Mouse (Mus musculus) heart, embryonic 12.5 days (tissue): ENCODE measurements around the gene Pde1b. TPM values are rescaled to one million over a fixed set of nuclear protein-coding genes. Genes with fewer than 3 reads are reported as not detected.

Experiments used
- ATAC-seq: fragments of 200-750 bp; cut with Nextera tagmentation; 2 replicates; pipeline ENCODE4 v1.8.0; 2017; ENCODE audit warnings: moderate TSS enrichment, moderate library complexity; ENCODE audit not compliant: insufficient number of reproducible peaks, low FRiP score
- H3K27ac ChIP-seq: fragments of 300-500 bp; sonication (generic); 2 replicates; pipeline ENCODE4 v1.5.1; 2016; ENCODE audit warnings: mild to moderate bottlenecking, moderate library complexity; ENCODE audit not compliant: poor library complexity, severe bottlenecking
- H3K27me3 ChIP-seq: fragments of 300-500 bp; sonication (generic); replicated peaks from 2 replicates; pipeline ENCODE4 v1.6.1; 2016; ENCODE audit warnings: mild to moderate bottlenecking, moderate library complexity
- H3K36me3 ChIP-seq: fragments of 300-500 bp; sonication (generic); 2 replicates; pipeline ENCODE4 v1.6.1; 2016; ENCODE audit warnings: mild to moderate bottlenecking, moderate library complexity
- H3K4me1 ChIP-seq: fragments of 300-500 bp; sonication (generic); replicated peaks from 2 replicates; pipeline ENCODE4 v1.6.1; 2016; ENCODE audit warnings: mild to moderate bottlenecking
- H3K4me2 ChIP-seq: fragments of 300-500 bp; sonication (generic); 2 replicates; pipeline ENCODE4 v1.6.1; 2016; ENCODE audit warnings: mild to moderate bottlenecking, moderate library complexity
- H3K4me3 ChIP-seq: fragments of 300-500 bp; sonication (generic); 2 replicates; pipeline ENCODE4 v1.5.1; 2016; ENCODE audit warnings: mild to moderate bottlenecking
- H3K9ac ChIP-seq: fragments of 300-500 bp; sonication (generic); 2 replicates; pipeline ENCODE4 v1.6.1; 2016; ENCODE audit warnings: mild to moderate bottlenecking, moderate library complexity
- H3K9me3 ChIP-seq: fragments of 300-500 bp; sonication (generic); replicated peaks from 2 replicates; pipeline ENCODE4 v1.6.1; 2016; ENCODE audit warnings: mild to moderate bottlenecking, moderate library complexity
- WGBS: fragments of 180-500 bp; shearing (Covaris S2); methylation state at CpG from one replicate; pipeline ENCODE4 v1.1.7; 2016; 5-methylcytosine and 5-hydroxymethylcytosine counted together
- polyA plus RNA-seq: library from polyadenylated mRNA; unstranded; fragments of >200 nt; fragmentation: Nextera tagmentation; extraction: Ambion mirVana; gene quantifications from 2 replicates; pipeline ENCODE4 v1.2.1, GENCODE M21; 2016

The Pde1b gene
- polyA plus RNA-seq, 1 experiment from 2014 or later = 4.0 TPM

DNA sequence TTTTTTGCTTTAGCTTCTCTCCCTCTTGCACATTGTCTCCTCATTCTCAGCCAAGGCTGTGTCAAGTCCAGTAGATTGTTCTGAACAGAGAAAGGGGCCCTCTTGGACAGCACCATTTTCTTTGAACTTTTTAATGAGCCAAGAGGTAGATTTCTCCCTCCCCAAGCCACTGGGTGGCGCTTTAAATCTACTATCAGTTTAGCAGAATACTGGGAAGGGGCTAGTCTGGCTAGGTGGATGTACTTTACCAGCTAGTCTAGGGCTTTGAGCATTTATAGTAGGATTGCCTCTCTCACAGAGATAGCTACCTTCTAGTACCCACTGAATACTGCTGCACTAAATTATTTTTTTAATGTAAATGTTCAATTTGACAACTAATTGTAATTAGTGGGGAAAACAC, 20.3 kb upstream of the Pde1b start:
- Histone ChIP-seq H3K27me3 (peaks cover 6% of the 10 kb centered on the region; the same call in 1 of the 2 replicates), H3K9me3 (no peaks in the 10 kb centered on the region), H3K27ac (no peak overlapping the region), H3K9ac (no peak overlapping the region), H3K36me3 (no peaks in the 10 kb centered on the region), H3K4me3 (no peak overlapping the region), H3K4me1 (no peaks in the 10 kb centered on the region), H3K4me2 (no peak overlapping the region)
- WGBS = 0% methylated on average over 1 of the region's 1 CpGs
- ATAC-seq = no peak

DNA sequence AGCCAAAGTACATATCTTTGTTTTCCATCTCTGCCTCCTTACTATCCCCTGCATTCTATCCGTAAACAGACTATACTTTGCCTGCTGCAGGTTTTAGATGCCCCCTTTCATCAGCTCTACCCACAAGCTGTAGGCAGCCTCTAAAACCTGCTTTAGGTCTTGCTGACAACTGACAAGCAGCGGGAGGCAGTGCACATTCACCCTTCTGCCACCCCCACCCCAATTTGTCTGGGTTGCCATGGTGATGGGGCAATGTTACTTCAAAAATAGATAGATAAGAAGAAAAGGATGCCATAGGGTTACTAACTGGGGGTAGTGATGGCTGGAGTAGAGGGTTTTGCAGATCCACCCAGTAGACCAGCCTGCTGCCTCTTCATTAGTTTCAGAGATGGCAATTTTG, 18.3 kb upstream of the Pde1b start:
- Histone ChIP-seq H3K4me1 (no peaks in the 10 kb centered on the region), H3K9ac (no peak overlapping the region), H3K4me2 (no peak overlapping the region), H3K27me3 (peaks cover 6% of the 10 kb centered on the region; the same call in 1 of the 2 replicates), H3K9me3 (no peaks in the 10 kb centered on the region), H3K4me3 (no peak overlapping the region), H3K36me3 (no peaks in the 10 kb centered on the region), H3K27ac (no peak overlapping the region)
- no peak for ATAC-seq
- 38% methylated on average over 2 of the region's 2 CpGs for WGBS

DNA sequence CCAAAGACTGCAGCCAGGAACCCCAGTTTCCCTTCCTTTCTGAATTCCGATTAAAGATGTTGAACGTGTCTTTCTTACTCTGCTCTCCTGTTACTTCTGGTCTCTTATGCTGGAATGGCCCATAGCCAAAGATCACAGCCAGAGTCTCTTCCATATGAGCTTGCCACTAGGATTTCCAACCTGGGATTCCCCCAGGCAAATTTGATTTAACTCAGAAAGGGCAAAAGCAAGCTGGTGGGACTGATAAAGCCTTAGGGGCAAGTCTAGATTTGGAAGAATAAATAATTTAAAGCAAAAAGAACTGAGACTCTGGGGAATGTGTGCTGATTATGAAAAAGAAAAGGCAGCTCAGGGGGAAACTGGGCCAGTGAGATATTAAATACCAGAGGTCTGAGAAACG, 17.7 kb upstream of the Pde1b start:
- no peaks in the 10 kb centered on the region for H3K9me3 ChIP-seq
- no peak overlapping the region for H3K4me3 ChIP-seq
- H3K27me3 ChIP-seq = peaks cover 6% of the 10 kb centered on the region; the same call in 1 of the 2 replicates
- no peaks in the 10 kb centered on the region for H3K4me1 ChIP-seq
- H3K9ac ChIP-seq = no peak overlapping the region
- H3K36me3 ChIP-seq = no peaks in the 10 kb centered on the region
- 67% methylated on average over 3 of the region's 3 CpGs for WGBS
- no peak overlapping the region for H3K27ac ChIP-seq
- no peak overlapping the region for H3K4me2 ChIP-seq
- no peak for ATAC-seq

DNA sequence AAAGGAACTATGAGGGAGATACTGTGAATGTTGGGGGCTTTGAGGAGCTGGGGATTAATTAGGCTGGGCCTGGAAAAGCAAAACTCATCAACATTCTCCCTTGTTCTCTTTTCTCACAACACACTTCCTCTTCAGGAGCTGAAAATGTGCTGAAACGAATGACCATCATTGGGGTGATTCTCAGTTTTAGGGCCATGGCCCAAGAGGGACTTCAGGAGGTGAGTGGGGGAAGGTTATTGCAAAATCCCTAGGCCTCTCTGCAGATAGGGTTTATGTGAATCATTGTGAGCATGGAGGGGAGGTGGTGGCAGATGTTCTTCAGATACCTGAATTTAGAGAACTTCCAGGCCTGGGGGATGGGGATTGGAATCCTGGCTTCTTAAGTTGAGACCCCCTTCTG, 16.2 kb upstream of the Pde1b start:
- WGBS = 46% methylated on average over 1 of the region's 1 CpGs
- Histone ChIP-seq H3K27ac (no peak overlapping the region), H3K36me3 (no peaks in the 10 kb centered on the region), H3K9ac (no peak overlapping the region), H3K4me2 (no peak overlapping the region), H3K4me1 (no peaks in the 10 kb centered on the region), H3K27me3 (peaks cover 6% of the 10 kb centered on the region; the same call in 1 of the 2 replicates), H3K9me3 (no peaks in the 10 kb centered on the region), H3K4me3 (no peak overlapping the region)
- ATAC-seq = no peak

DNA sequence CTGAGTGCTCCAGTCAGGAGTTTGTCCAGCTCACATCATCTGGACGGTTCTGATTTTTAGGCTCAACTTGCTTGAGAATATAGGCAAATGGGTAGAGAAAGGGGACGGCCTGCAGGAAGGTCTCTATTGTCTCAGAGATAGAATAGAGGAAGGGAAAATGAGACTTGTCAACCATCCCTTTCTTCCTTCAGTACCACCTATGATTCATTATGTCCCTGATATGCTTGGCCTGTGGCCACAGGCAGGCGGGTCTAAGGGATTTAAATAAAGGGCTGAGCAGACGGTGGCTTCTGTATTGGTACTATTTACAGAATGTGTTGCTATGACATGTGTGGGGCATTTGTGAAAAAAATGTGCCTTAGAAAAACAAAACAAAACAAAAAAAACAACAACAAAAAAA, 14.5 kb upstream of the Pde1b start:
- WGBS = 56% methylated on average over 4 of the region's 4 CpGs
- Histone ChIP-seq H3K4me3 (no peak overlapping the region), H3K9me3 (no peaks in the 10 kb centered on the region), H3K27ac (no peak overlapping the region), H3K4me2 (no peak overlapping the region), H3K4me1 (no peaks in the 10 kb centered on the region), H3K36me3 (no peaks in the 10 kb centered on the region), H3K9ac (no peak overlapping the region), H3K27me3 (peaks cover 2% of the 10 kb centered on the region; the same call in 1 of the 2 replicates)
- ATAC-seq = no peak

DNA sequence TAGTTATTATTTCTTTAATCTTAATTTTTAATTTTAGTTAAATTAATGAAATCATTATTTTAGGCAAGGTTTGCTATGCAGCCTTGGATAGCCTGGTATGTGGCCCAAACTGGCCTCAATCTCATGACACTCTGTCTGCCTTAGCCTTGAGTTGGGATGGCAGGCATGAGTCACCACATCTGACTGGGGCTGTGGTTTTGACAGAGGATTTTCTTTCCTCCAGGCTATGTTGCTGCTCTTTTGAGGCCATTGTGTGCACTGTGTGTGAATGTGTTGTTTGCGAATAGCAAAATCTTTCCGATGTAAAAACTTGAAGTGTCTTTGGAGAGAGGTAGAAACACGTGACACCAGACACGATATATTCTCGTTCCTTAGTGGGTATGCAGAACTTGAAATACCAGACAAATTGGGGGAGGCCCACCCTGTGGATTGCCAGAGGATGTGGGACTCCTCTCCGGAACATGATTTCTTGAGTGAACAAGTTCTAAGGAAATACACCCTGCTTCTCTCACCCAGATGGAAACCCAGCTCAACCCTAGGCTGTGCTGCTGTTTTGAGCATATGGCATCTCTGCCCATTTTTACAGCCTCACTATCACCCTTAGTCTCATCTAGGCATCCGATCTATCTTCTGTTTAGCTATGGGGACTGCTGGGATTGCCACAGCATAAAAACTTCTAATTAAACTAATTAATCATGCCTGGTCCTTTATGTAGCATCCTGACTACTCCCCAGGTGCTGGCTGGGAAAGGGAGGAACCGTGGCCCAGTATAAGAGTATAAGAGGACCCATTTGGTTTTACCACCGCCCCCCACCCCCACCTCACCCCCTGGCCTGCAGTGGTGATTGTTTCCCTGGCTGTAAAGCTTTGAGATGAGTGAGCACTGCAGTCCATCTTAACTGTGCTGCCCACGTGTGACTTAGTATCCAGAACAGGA, 6.4 kb upstream of the Pde1b start:
- Histone ChIP-seq H3K4me2 (no peak overlapping the region), H3K4me3 (no peak overlapping the region), H3K27ac (no peak overlapping the region), H3K27me3 (0 out of 2 replicates have a peak, but pooled peaks cover 10% of the 10 kb centered on the region), H3K9ac (no peak overlapping the region), H3K9me3 (no peaks in the 10 kb centered on the region), H3K36me3 (no peaks in the 10 kb centered on the region), H3K4me1 (no peaks in the 10 kb centered on the region)
- ATAC-seq = no peak
- 73% methylated on average over 10 of the region's 10 CpGs for WGBS

DNA sequence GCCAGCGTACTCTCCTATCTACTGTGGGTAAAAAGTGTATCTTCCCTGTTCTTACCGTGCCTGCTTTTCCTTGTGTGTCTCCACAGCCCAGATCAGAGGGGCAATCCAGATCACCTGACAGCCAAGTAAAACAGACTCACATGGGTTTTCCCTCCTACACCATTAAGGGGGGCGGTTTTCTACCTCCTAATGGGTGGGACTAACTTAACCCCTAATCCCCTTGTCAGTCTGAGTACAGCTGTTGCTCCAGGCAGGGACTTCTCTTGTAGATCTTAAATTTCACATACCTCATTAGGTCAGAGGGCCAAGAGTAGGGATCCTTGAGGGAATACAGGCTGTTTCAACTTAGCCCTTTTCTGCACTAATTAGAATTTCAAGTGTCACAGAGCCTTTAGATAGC, 4.7 kb upstream of the Pde1b start:
- Histone ChIP-seq H3K9ac (no peak overlapping the region), H3K4me2 (no peak overlapping the region), H3K27me3 (peaks cover 10% of the 10 kb centered on the region; the same call in 1 of the 2 replicates), H3K27ac (no peak overlapping the region), H3K9me3 (no peaks in the 10 kb centered on the region), H3K4me3 (no peak overlapping the region), H3K36me3 (no peaks in the 10 kb centered on the region), H3K4me1 (0 out of 2 replicates have a peak, but pooled peaks cover under 1% of the 10 kb centered on the region)
- no peak for ATAC-seq
- 27% methylated on average over 3 of the region's 3 CpGs for WGBS

DNA sequence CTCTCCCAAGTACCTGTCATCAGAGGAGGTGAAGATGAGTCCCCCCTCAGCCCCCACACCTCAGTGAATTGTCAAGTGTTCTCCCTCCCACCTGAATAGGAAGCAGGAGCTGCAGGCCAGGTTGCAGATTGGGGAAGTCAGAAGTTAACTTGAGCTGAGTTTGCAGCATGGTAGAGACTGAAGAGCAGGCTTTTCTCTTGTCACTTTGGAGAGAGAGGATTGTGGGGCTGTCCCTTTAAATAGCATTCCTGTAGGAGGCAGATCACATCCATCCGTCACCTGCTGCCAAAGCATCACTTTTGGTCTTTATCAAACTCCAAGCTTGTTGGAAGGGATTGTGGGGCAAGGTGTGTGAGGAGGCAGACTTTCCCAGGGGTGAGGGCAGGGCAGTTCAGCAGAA, 2.1 kb upstream of the Pde1b start:
- Histone ChIP-seq H3K36me3 (no peaks in the 10 kb centered on the region), H3K4me1 (0 out of 2 replicates have a peak, but pooled peaks cover 7% of the 10 kb centered on the region), H3K9ac (no peak overlapping the region), H3K4me3 (no peak overlapping the region), H3K4me2 (no peak overlapping the region), H3K27ac (no peak overlapping the region), H3K27me3 (peaks cover 33% of the 10 kb centered on the region), H3K9me3 (no peaks in the 10 kb centered on the region)
- ATAC-seq = no peak
- 43% methylated on average over 1 of the region's 1 CpGs for WGBS

DNA sequence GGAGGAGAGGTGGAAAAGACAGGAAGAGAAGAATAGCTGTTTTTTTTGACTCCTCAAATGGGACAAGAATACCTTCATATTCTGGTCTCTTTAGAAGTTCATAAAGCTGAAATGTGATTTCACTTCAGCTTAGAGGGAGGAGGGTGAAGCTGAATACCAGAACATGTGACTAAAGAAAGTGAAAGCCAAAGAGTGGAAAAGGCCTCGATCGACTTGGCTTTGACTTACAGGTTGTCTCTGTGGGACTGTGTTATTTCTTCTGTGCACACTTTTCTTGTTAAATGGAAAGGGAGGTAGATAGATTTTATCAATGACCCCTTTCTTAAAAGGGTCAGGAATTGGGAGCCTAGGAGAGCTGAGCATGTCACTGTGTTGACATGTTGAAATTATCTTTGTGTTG, 1.6 kb upstream of the Pde1b start:
- Histone ChIP-seq H3K9ac (no peak overlapping the region), H3K9me3 (no peaks in the 10 kb centered on the region), H3K4me1 (0 out of 2 replicates have a peak, but pooled peaks cover 7% of the 10 kb centered on the region), H3K27me3 (peaks cover 33% of the 10 kb centered on the region), H3K4me2 (no peak overlapping the region), H3K36me3 (no peaks in the 10 kb centered on the region), H3K27ac (no peak overlapping the region), H3K4me3 (no peak overlapping the region)
- ATAC-seq = no peak
- 43% methylated on average over 2 of the region's 2 CpGs for WGBS

DNA sequence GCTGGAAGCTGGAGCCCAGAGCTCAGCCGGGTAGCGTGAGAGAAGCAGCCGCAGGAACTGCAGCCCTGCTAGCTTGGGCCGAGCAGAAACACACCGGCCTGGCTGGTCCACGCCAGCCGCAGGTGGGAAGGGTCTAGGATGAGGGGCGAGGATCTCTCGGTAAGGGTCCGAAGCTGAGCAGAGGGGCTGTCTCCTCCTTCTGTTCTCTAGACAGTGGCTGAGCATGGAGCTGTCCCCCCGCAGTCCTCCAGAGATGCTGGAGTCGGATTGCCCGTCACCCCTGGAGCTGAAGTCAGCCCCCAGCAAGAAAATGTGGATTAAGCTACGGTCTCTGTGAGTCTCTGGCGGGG, 392 bp downstream of the Pde1b start:
- 2% methylated on average over 15 of the region's 15 CpGs for WGBS
- H3K27ac ChIP-seq = no peak overlapping the region
- ATAC-seq = peak; percentile 46; the same call in 1 of the 2 replicates

DNA sequence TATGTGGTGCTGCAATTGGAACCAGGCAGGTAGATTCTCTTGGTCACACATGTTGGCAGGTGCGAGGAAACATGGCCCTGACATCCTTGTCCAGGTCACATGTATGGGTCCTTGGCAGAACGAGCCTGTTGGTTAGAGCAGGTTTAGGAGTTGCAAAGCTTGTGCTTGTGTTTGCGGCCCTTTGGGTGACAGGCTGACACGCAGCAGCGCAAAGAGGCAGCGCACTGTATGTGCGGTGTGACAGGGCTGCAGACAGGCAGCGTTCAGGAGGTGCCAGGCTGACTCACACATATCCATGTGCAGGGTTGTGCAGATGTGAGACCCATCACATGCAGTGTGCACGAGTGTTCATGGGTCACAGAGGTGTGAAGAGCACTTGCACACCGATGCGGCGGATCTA, 826 bp downstream of the Pde1b start:
- no peaks in the 10 kb centered on the region for H3K9me3 ChIP-seq
- H3K27ac ChIP-seq = no peak overlapping the region
- H3K4me1 ChIP-seq = 0 out of 2 replicates have a peak, but pooled peaks cover 7% of the 10 kb centered on the region
- H3K9ac ChIP-seq = peak overlapping the region; percentile 66; the same call in 1 of the 2 replicates
- H3K27me3 ChIP-seq = peaks cover 34% of the 10 kb centered on the region
- peak overlapping the region; percentile 88 for H3K4me2 ChIP-seq
- WGBS = 46% methylated on average over 12 of the region's 12 CpGs
- H3K4me3 ChIP-seq = peak overlapping the region; percentile 56
- no peak; the same call in 1 of the 2 replicates for ATAC-seq
- no peaks in the 10 kb centered on the region for H3K36me3 ChIP-seq

More for the DNA sequence above, 392 bp downstream of the Pde1b start:
- Histone ChIP-seq H3K9ac (peak overlapping the region; percentile 66), H3K27me3 (peaks cover 33% of the 10 kb centered on the region), H3K9me3 (no peaks in the 10 kb centered on the region), H3K36me3 (no peaks in the 10 kb centered on the region), H3K4me3 (peak overlapping the region; percentile 56), H3K4me1 (0 out of 2 replicates have a peak, but pooled peaks cover 7% of the 10 kb centered on the region), H3K4me2 (peak overlapping the region; percentile 88)
